Mouse (Mus musculus): ENCODE data around the gene Dio1. TPM values are rescaled to one million over a fixed set of nuclear protein-coding genes. Genes with fewer than 3 reads are reported as not detected.

Gene Dio1
- polyA plus RNA-seq, 1 experiment = not detected

DNA sequence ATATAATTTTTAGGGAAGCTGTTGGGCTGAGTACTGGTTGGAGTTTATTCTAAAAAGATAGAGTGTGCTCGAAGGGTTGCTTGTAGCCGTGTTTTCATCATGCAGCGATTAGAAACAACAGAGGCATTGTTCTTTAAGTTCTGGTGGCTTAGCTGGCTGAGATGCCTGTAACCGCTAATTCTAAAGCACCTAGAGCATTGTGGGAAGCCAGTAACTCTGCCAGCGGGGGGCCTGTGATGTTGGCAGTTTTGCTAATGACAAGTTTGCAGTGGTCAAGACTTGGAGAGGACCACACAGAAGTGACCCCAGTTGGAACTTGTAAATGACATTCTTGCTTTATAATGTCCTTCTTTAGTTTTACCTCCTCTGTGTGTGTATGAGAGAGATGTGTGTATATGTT lies 34.4 kb upstream of the Dio1 start:
- Histone ChIP-seq H3K36me3 (ENCODE audit: control insufficient read depth) (peaks cover 20% of the 10 kb centered on the region), H3K9me3 (ENCODE audit: control insufficient read depth, low read length) (no peaks in the 10 kb centered on the region)
- no peak for TF ChIP-seq TAL1 (IDR thresholded peaks at IDR 0.05; ENCODE audit: low read length)
- no peak for TF ChIP-seq GATA1 (IDR thresholded peaks at IDR 0.05; ENCODE audit: low read length)

DNA sequence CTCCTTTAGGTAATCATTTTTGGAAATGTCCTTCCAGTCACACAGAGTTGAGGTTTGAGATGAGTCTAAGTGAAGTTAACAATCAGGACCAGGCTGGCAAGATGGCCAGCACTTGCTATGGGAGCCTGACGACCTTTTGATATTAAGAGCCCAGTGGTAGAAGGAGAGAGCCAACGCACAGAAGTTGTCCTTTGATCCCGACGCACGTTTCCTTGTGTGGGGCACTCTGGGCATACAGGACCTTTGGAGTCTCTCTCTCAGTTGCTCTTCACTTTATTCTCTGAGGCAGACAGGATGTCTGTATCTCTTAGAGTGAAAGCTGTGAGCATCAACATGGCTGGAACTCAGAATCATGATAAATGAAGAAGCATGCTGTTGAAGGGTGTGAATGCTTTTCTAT lies 30.5 kb upstream of the Dio1 start:
- no peaks in the 10 kb centered on the region for H3K4me1 ChIP-seq (ENCODE audit: control insufficient read depth)
- H3K4me3 ChIP-seq (replicated peaks) = no peak overlapping the region
- peaks cover 2% of the 10 kb centered on the region for H3K9me3 ChIP-seq (ENCODE audit: control insufficient read depth, low read length)
- TF ChIP-seq TAL1 (IDR thresholded peaks at IDR 0.05; ENCODE audit: low read length) = no peak
- TF ChIP-seq GATA1 (IDR thresholded peaks at IDR 0.05; ENCODE audit: low read length) = no peak
- H3K27me3 ChIP-seq (ENCODE audit: control insufficient read depth) = no peaks in the 10 kb centered on the region
- H3K36me3 ChIP-seq (ENCODE audit: control insufficient read depth) = peaks cover 9% of the 10 kb centered on the region

More for the DNA sequence above, 34.4 kb upstream of the Dio1 start:
- no peak overlapping the region for H3K4me3 ChIP-seq (replicated peaks)
- H3K4me1 ChIP-seq (ENCODE audit: control insufficient read depth) = no peaks in the 10 kb centered on the region
- H3K27me3 ChIP-seq (ENCODE audit: control insufficient read depth) = no peaks in the 10 kb centered on the region

DNA sequence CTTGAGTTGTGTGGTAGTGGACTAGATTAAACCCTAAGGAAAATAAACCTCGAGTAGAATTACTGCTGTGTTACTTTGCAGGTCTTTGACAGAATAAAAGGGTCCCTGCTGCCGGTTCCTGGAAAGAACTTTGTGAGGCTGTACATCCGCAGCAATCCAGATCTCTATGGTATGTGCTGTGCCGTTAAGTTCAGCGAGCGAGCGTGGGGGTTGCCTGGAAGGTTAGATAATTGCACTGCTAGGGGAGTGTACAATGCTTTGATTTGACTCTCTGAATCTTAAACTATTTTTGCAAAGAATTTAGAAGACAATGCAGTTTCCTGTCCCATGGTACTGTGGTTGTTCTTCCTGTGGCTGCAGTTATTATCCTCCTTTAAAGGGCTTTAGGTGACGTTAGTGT lies 29.4 kb upstream of the Dio1 start:
- H3K36me3 ChIP-seq (ENCODE audit: control insufficient read depth) = peaks cover 5% of the 10 kb centered on the region
- no peak overlapping the region for H3K4me3 ChIP-seq (replicated peaks)
- no peak for TF ChIP-seq GATA1 (IDR thresholded peaks at IDR 0.05; ENCODE audit: low read length)
- H3K27me3 ChIP-seq (ENCODE audit: control insufficient read depth) = no peaks in the 10 kb centered on the region
- no peaks in the 10 kb centered on the region for H3K4me1 ChIP-seq (ENCODE audit: control insufficient read depth)
- H3K9me3 ChIP-seq (ENCODE audit: control insufficient read depth, low read length) = peaks cover 2% of the 10 kb centered on the region

DNA sequence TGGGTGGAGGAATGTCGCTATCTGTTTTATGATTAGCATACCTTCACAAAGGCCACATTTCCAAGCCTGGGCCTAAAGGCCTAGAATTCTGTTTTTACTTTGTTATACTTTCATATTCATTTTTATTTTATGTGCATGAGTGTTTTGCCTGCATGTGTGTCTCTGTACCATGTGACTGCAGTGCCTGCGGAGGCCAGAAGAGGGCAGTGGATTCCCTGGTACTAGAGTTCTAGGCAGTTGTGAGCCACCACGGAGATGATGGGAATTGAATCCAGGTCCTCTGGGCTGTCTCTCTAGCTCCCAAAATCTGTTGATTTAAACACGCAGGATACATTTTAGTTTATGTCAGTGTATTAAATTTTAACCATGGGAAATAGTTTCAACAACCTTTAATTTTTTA lies 26.5 kb upstream of the Dio1 start:
- peaks cover 3% of the 10 kb centered on the region; the same call in 1 of the 2 replicates for H3K36me3 ChIP-seq (ENCODE audit: control insufficient read depth)
- H3K4me1 ChIP-seq (ENCODE audit: control insufficient read depth) = no peaks in the 10 kb centered on the region
- H3K27me3 ChIP-seq (ENCODE audit: control insufficient read depth) = no peaks in the 10 kb centered on the region
- TF ChIP-seq GATA1 (IDR thresholded peaks at IDR 0.05; ENCODE audit: low read length) = no peak
- no peak overlapping the region for H3K4me3 ChIP-seq (replicated peaks)
- H3K9me3 ChIP-seq (ENCODE audit: control insufficient read depth, low read length) = peaks cover 2% of the 10 kb centered on the region

GRCm38 (mm10) chr4:107328530-107328929 lies 21.6 kb upstream of the Dio1 start:
- peaks cover 13% of the 10 kb centered on the region for H3K36me3 ChIP-seq (ENCODE audit: control insufficient read depth)
- TF ChIP-seq GATA1 (IDR thresholded peaks at IDR 0.05; ENCODE audit: low read length) (no peak), TAL1 (IDR thresholded peaks at IDR 0.05; ENCODE audit: low read length) (no peak)
- H3K9me3 ChIP-seq (ENCODE audit: control insufficient read depth, low read length) = peaks cover 1% of the 10 kb centered on the region
- H3K4me3 ChIP-seq (replicated peaks) = no peak overlapping the region
- H3K27me3 ChIP-seq (ENCODE audit: control insufficient read depth) = no peaks in the 10 kb centered on the region
- H3K4me1 ChIP-seq (ENCODE audit: control insufficient read depth) = no peaks in the 10 kb centered on the region

DNA sequence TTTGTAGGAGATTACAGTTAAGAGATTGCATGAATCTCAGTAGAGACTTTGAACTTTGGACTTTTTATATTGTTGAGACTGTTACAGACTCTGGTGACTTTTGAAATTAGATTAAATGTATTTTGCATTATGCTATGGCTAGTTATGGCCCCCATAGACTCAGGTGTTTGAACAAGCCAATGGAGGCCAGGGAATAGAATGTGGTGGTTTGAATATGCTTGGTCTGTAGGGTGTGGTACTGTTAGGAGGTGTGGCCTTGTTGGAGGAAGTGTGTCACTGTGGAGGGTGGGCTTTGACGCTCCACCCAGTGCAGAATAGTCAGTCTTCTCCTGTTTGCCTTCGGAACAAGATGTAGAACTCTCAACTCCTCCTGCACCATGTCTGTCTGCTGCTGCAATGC lies 16.1 kb upstream of the Dio1 start:
- no peak for TF ChIP-seq GATA1 (IDR thresholded peaks at IDR 0.05; ENCODE audit: low read length)
- TF ChIP-seq TAL1 (IDR thresholded peaks at IDR 0.05; ENCODE audit: low read length) = no peak
- Histone ChIP-seq H3K9me3 (ENCODE audit: control insufficient read depth, low read length) (no peaks in the 10 kb centered on the region), H3K4me1 (ENCODE audit: control insufficient read depth) (no peaks in the 10 kb centered on the region), H3K4me3 (replicated peaks) (no peak overlapping the region), H3K27me3 (ENCODE audit: control insufficient read depth) (no peaks in the 10 kb centered on the region), H3K36me3 (ENCODE audit: control insufficient read depth) (peaks cover 49% of the 10 kb centered on the region)

DNA sequence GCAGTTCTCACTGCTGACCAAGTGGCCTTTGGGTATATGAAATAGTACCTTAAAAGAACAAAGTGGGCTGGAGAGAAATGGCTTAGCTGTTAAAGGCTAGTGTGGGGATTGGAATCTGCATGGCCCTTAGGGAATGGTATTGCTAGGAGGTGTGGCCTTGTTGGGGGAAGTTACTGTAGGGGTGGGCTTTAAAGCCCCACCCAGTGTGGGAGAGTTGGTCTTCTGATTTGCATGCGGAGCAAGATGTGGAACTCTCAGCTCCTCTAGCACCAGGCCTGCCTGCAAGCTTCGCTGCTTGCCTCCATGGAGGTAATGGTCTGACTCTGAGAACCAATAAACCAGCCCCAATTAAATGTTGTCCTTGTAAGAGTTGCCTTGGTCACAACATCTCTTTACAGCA lies 14.1 kb upstream of the Dio1 start:
- Histone ChIP-seq H3K27me3 (ENCODE audit: control insufficient read depth) (no peaks in the 10 kb centered on the region), H3K4me3 (replicated peaks) (no peak overlapping the region), H3K36me3 (ENCODE audit: control insufficient read depth) (peaks cover 59% of the 10 kb centered on the region), H3K4me1 (ENCODE audit: control insufficient read depth) (no peaks in the 10 kb centered on the region), H3K9me3 (ENCODE audit: control insufficient read depth, low read length) (no peaks in the 10 kb centered on the region)
- TF ChIP-seq GATA1 (IDR thresholded peaks at IDR 0.05; ENCODE audit: low read length) (no peak), TAL1 (IDR thresholded peaks at IDR 0.05; ENCODE audit: low read length) (no peak)

- no peaks in the 10 kb centered on the region for H3K9me3 ChIP-seq (ENCODE audit: control insufficient read depth, low read length)
- H3K4me3 ChIP-seq (replicated peaks) = no peak overlapping the region
- H3K36me3 ChIP-seq (ENCODE audit: control insufficient read depth) = peaks cover 54% of the 10 kb centered on the region
- no peak for TF ChIP-seq GATA1 (IDR thresholded peaks at IDR 0.05; ENCODE audit: low read length)
- TF ChIP-seq TAL1 (IDR thresholded peaks at IDR 0.05; ENCODE audit: low read length) = no peak
- peaks cover 17% of the 10 kb centered on the region for H3K4me1 ChIP-seq (ENCODE audit: control insufficient read depth)
- no peaks in the 10 kb centered on the region for H3K27me3 ChIP-seq (ENCODE audit: control insufficient read depth)
Observed at GRCm38 (mm10) chr4:107318646-107319045, 11.7 kb upstream of the Dio1 start.

GRCm38 (mm10) chr4:107314479-107314805 lies 7.5 kb upstream of the Dio1 start:
- Histone ChIP-seq H3K4me3 (replicated peaks) (peak overlapping the region; percentile 81), H3K9me3 (ENCODE audit: control insufficient read depth, low read length) (no peaks in the 10 kb centered on the region), H3K36me3 (ENCODE audit: control insufficient read depth) (peaks cover 27% of the 10 kb centered on the region), H3K4me1 (ENCODE audit: control insufficient read depth) (peaks cover 21% of the 10 kb centered on the region), H3K27me3 (ENCODE audit: control insufficient read depth) (no peaks in the 10 kb centered on the region)
- no peak for TF ChIP-seq GATA1 (IDR thresholded peaks at IDR 0.05; ENCODE audit: low read length)
- TF ChIP-seq TAL1 (IDR thresholded peaks at IDR 0.05; ENCODE audit: low read length) = no peak

GRCm38 (mm10) chr4:107313690-107314478 lies 6.9 kb upstream of the Dio1 start, which contains the start of gene Yipf1:
Gene Yipf1 (plus strand): TSS chr4:107314363.
- peak within 1 kb of the TSS; percentile 81 for H3K4me3 ChIP-seq (replicated peaks)
- H3K27me3 ChIP-seq (ENCODE audit: control insufficient read depth) = no peaks in the 10 kb centered on the region
- peaks cover 21% of the 10 kb centered on the region for H3K4me1 ChIP-seq (ENCODE audit: control insufficient read depth)
- no peak for TF ChIP-seq GATA1 (IDR thresholded peaks at IDR 0.05; ENCODE audit: low read length)
- no peak for TF ChIP-seq TAL1 (IDR thresholded peaks at IDR 0.05; ENCODE audit: low read length)
- H3K36me3 ChIP-seq (ENCODE audit: control insufficient read depth) = peaks cover 22% of the 10 kb centered on the region
- H3K9me3 ChIP-seq (ENCODE audit: control insufficient read depth, low read length) = no peaks in the 10 kb centered on the region
